Mouse (Mus musculus): Measurements from ENCODE around the gene Trpm3. TPM values are rescaled to one million over a fixed set of nuclear protein-coding genes. Genes with fewer than 3 reads are reported as not detected.
A peak's percentile ranks its signal among the peaks of the same experiment; 100 is the strongest.

Gene Trpm3
- total and polyA plus RNA-seq, 3 experiments = 0.49 TPM; not detected in 2

DNA sequence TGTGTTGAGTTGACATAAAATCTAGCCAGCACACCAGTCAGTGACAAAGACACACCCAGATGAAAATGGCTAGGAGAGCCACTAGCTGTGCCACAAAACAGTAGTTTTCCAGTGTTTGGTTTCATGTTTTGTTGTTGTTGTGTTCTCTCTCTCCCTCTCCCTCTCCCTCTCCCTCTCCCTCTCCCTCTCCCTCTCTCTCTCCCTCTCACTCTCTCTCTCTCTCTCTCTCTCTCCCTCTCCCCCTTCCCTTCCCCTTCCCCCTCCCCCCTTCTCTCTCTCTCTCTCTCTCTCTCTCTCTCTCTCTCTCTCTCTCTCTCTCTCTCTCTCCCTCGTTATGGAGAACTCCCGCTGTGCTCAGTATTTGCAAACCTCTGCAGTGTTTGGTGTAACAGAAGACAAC, 874.8 kb downstream of the Trpm3 start:
- ATAC-seq (ENCODE audit: extremely low read depth, insufficient number of reproducible peaks, low FRiP score, poor library complexity, severe bottlenecking) = no peak

DNA sequence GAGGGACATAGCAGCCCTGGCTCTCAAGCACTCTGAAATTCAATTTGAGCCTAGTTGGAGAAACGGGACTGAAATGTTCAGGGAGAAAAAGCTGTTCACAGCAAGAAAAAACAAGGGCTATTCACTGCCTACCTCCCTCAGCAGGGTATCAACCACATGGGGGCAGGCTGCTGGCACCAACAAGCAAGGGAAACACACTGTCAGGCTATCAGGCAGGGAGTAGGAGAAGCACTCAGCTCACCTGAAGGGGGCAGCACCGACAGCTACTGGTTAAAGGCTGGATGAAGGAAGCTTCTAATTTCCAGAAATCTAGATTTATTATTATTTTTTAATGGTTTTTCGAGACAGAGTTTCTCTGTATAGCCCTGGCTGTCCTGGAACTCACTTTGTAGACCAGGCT, 876.7 kb downstream of the Trpm3 start:
- Histone ChIP-seq H3K36me3 (replicated peaks) (no peaks in the 10 kb centered on the region), H3K4me3 (ENCODE audit: low read depth, low read length) (no peak overlapping the region), H3K9me3 (replicated peaks) (no peaks in the 10 kb centered on the region), H3K27me3 (ENCODE audit: insufficient read depth, low read length) (no peaks in the 10 kb centered on the region), H3K4me1 (ENCODE audit: insufficient read depth, low read depth, low read length) (no peaks in the 10 kb centered on the region)
- peak; percentile 6 for DNase-seq (ENCODE audit: low spot score)
- ATAC-seq (ENCODE audit: extremely low read depth, insufficient number of reproducible peaks, low FRiP score, poor library complexity, severe bottlenecking) = no peak
- no peak for TF ChIP-seq GATA1 (IDR thresholded peaks at IDR 0.05; ENCODE audit: borderline replicate concordance, low read length)
- no peak for TF ChIP-seq GATA2 (IDR thresholded peaks at IDR 0.05; ENCODE audit: borderline replicate concordance, low read depth, low read length)
- TF ChIP-seq POLR2AphosphoS5 (IDR thresholded peaks at IDR 0.05; ENCODE audit: insufficient replicate concordance, low read depth, low read length) = no peak
- no peak for TF ChIP-seq CTCF (IDR thresholded peaks at IDR 0.05; ENCODE audit: low read depth, low read length)
- no peak for TF ChIP-seq TAL1 (conservative IDR thresholded peaks at IDR 0.05; ENCODE audit: low read depth, low read length)

More for the DNA sequence above, 874.8 kb downstream of the Trpm3 start:
- no peaks in the 10 kb centered on the region for H3K27me3 ChIP-seq (ENCODE audit: insufficient read depth, low read length)
- H3K4me3 ChIP-seq (ENCODE audit: low read depth, low read length) = no peak overlapping the region
- no peaks in the 10 kb centered on the region for H3K9me3 ChIP-seq (replicated peaks)
- no peaks in the 10 kb centered on the region for H3K36me3 ChIP-seq (replicated peaks)
- no peak for DNase-seq (ENCODE audit: low spot score)
- H3K4me1 ChIP-seq (ENCODE audit: insufficient read depth, low read depth, low read length) = no peaks in the 10 kb centered on the region
- TF ChIP-seq CTCF (IDR thresholded peaks at IDR 0.05; ENCODE audit: low read depth, low read length) (no peak), GATA2 (IDR thresholded peaks at IDR 0.05; ENCODE audit: borderline replicate concordance, low read depth, low read length) (no peak), GATA1 (IDR thresholded peaks at IDR 0.05; ENCODE audit: borderline replicate concordance, low read length) (no peak), TAL1 (conservative IDR thresholded peaks at IDR 0.05; ENCODE audit: low read depth, low read length) (no peak), POLR2AphosphoS5 (IDR thresholded peaks at IDR 0.05; ENCODE audit: insufficient replicate concordance, low read depth, low read length) (no peak)

DNA sequence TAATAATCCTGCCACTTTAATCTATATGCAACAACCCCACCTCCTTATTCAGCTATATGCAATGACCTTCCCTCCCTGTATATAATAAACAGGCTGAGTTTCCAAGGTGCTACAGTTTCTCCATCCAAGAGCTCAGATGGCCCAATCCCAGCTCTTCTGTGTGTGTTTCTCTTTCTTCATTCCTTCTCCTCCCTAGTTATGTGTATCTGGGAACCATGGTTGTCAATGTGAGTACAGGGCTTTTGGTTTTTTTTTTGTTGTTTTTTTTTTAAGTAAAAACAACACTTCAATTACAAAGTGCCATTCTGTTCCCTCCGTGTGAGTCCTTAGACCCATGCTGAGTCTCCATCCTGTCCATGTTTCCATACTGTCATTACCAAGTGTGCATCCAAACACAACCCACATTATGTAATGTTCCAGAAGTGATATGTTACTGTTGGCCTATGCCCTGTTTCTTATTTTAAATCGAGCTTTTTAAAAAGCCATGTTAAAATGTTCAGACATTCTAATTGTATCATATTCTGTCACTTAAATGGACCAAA, 879.4 kb downstream of the Trpm3 start:
- Histone ChIP-seq H3K4me3 (ENCODE audit: low read depth, low read length) (no peak overlapping the region), H3K9me3 (replicated peaks) (no peaks in the 10 kb centered on the region), H3K36me3 (replicated peaks) (no peaks in the 10 kb centered on the region), H3K4me1 (ENCODE audit: insufficient read depth, low read depth, low read length) (no peaks in the 10 kb centered on the region), H3K27me3 (ENCODE audit: insufficient read depth, low read length) (peaks cover 4% of the 10 kb centered on the region; the same call in 1 of the 2 replicates)
- ATAC-seq (ENCODE audit: extremely low read depth, insufficient number of reproducible peaks, low FRiP score, poor library complexity, severe bottlenecking) (no peak), DNase-seq (ENCODE audit: low spot score) (no peak)
- TF ChIP-seq POLR2AphosphoS5 (IDR thresholded peaks at IDR 0.05; ENCODE audit: insufficient replicate concordance, low read depth, low read length) (no peak), GATA1 (IDR thresholded peaks at IDR 0.05; ENCODE audit: borderline replicate concordance, low read length) (no peak), TAL1 (conservative IDR thresholded peaks at IDR 0.05; ENCODE audit: low read depth, low read length) (no peak), CTCF (IDR thresholded peaks at IDR 0.05; ENCODE audit: low read depth, low read length) (no peak), GATA2 (IDR thresholded peaks at IDR 0.05; ENCODE audit: borderline replicate concordance, low read depth, low read length) (no peak)

DNA sequence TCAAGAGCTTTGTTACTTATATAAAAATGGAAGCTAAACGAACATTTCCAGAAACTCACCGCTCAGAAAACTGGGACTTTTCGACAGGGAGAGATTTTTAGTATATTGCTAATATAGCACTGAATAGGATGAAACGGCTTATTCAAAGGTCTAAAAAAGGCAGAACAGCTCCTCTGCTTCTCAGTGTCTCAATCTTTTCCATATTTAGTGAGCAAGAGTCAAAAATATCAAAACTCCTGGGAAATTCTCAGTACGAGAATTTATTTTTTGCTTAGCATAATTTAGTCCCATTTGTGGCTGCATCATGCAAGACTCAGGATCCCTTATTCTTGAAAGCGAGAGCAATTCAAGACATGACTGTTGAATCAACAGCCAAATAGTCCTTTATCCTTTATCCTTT, 884.1 kb downstream of the Trpm3 start:
- peaks cover 9% of the 10 kb centered on the region for H3K27me3 ChIP-seq (ENCODE audit: insufficient read depth, low read length)
- DNase-seq (ENCODE audit: low spot score) = no peak
- no peak for TF ChIP-seq POLR2AphosphoS5 (IDR thresholded peaks at IDR 0.05; ENCODE audit: insufficient replicate concordance, low read depth, low read length)
- no peak for TF ChIP-seq GATA2 (IDR thresholded peaks at IDR 0.05; ENCODE audit: borderline replicate concordance, low read depth, low read length)
- no peak for TF ChIP-seq GATA1 (IDR thresholded peaks at IDR 0.05; ENCODE audit: borderline replicate concordance, low read length)
- TF ChIP-seq CTCF (IDR thresholded peaks at IDR 0.05; ENCODE audit: low read depth, low read length) = no peak
- no peak for TF ChIP-seq TAL1 (conservative IDR thresholded peaks at IDR 0.05; ENCODE audit: low read depth, low read length)
- no peak for ATAC-seq (ENCODE audit: extremely low read depth, insufficient number of reproducible peaks, low FRiP score, poor library complexity, severe bottlenecking)
- H3K36me3 ChIP-seq (replicated peaks) = no peaks in the 10 kb centered on the region
- no peaks in the 10 kb centered on the region for H3K4me1 ChIP-seq (ENCODE audit: insufficient read depth, low read depth, low read length)
- no peak overlapping the region for H3K4me3 ChIP-seq (ENCODE audit: low read depth, low read length)
- H3K9me3 ChIP-seq (replicated peaks) = no peaks in the 10 kb centered on the region

DNA sequence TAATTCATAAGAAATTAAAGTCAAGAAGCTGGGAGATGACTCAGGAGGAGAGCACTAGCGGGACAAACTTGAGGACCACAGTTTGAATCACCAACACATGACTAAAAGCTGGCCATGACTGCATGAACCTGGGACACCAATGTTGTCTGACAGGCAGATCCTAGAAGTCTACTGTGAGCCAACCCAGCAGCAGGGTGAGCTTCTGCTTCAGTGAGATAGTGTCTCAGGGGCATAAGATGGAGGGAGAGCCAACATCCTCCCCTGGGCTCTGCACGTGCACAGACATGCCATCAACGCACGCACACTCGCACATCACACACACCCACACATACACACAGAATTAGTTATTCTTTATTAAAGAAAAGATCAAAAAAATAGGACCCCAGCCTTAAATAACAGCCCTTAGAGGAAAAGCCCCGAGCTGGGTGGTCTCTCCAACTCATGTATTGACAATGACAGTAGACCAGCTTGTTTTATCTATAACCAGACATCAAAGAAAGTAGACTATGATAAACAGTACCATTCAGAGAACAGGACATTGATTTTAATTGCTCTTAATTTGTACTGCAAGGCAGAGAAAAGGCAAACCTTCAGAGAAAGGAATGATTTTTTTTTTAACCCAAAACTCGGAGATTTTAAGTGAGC, 884.6 kb downstream of the Trpm3 start:
- peaks cover 9% of the 10 kb centered on the region for H3K27me3 ChIP-seq (ENCODE audit: insufficient read depth, low read length)
- DNase-seq (ENCODE audit: low spot score) (no peak), ATAC-seq (ENCODE audit: extremely low read depth, insufficient number of reproducible peaks, low FRiP score, poor library complexity, severe bottlenecking) (no peak)
- H3K4me1 ChIP-seq (ENCODE audit: insufficient read depth, low read depth, low read length) = no peaks in the 10 kb centered on the region
- no peaks in the 10 kb centered on the region for H3K36me3 ChIP-seq (replicated peaks)
- no peak overlapping the region for H3K4me3 ChIP-seq (ENCODE audit: low read depth, low read length)
- TF ChIP-seq CTCF (IDR thresholded peaks at IDR 0.05; ENCODE audit: low read depth, low read length) (no peak), GATA2 (IDR thresholded peaks at IDR 0.05; ENCODE audit: borderline replicate concordance, low read depth, low read length) (no peak), TAL1 (conservative IDR thresholded peaks at IDR 0.05; ENCODE audit: low read depth, low read length) (no peak), GATA1 (IDR thresholded peaks at IDR 0.05; ENCODE audit: borderline replicate concordance, low read length) (no peak), POLR2AphosphoS5 (IDR thresholded peaks at IDR 0.05; ENCODE audit: insufficient replicate concordance, low read depth, low read length) (no peak)
- H3K9me3 ChIP-seq (replicated peaks) = no peaks in the 10 kb centered on the region

DNA sequence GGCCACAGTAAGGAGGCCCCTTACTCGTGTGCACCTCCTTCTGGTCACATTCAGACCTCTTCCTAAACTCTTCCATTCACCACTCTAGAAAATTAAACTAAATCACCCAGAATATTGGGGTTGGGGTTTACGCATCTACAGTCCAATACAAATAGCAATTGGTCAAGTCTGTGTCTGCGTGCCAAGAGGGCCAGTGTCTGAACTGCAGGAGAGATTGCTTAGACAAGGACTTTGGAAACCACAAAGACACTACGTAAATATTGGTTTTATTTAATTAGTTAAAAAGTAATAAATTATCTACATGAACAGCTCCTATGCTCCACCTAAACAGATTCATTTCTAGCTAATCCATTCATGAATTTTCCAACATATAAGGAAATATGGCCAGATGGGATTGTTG, 886.0 kb downstream of the Trpm3 start:
- ATAC-seq (ENCODE audit: extremely low read depth, insufficient number of reproducible peaks, low FRiP score, poor library complexity, severe bottlenecking) (no peak), DNase-seq (ENCODE audit: low spot score) (no peak)
- Histone ChIP-seq H3K4me3 (ENCODE audit: low read depth, low read length) (no peak overlapping the region), H3K27me3 (ENCODE audit: insufficient read depth, low read length) (peaks cover 9% of the 10 kb centered on the region), H3K36me3 (replicated peaks) (no peaks in the 10 kb centered on the region), H3K4me1 (ENCODE audit: insufficient read depth, low read depth, low read length) (no peaks in the 10 kb centered on the region), H3K9me3 (replicated peaks) (no peaks in the 10 kb centered on the region)
- no peak for TF ChIP-seq GATA1 (IDR thresholded peaks at IDR 0.05; ENCODE audit: borderline replicate concordance, low read length)
- no peak for TF ChIP-seq CTCF (IDR thresholded peaks at IDR 0.05; ENCODE audit: low read depth, low read length)
- no peak for TF ChIP-seq POLR2AphosphoS5 (IDR thresholded peaks at IDR 0.05; ENCODE audit: insufficient replicate concordance, low read depth, low read length)
- no peak for TF ChIP-seq TAL1 (conservative IDR thresholded peaks at IDR 0.05; ENCODE audit: low read depth, low read length)
- TF ChIP-seq GATA2 (IDR thresholded peaks at IDR 0.05; ENCODE audit: borderline replicate concordance, low read depth, low read length) = no peak
